Mouse (Mus musculus) central nervous system, embryonic 11.5 days (tissue): ENCODE results near the gene Zbtb8os. TPM values are rescaled to one million over a fixed set of nuclear protein-coding genes. Genes with fewer than 3 reads are reported as not detected.

ENCODE experiments used
- polyA plus RNA-seq: library from polyadenylated mRNA; depleted of rRNA; stranded (reverse); fragments of >200 nt; gene quantifications from 2 replicates; pipeline ENCODE4 v1.2.3, GENCODE M21; 2012; rRNA removed

The Zbtb8os gene
- 48.8 and 55.3 TPM in 2 replicates for polyA plus RNA-seq

DNA sequence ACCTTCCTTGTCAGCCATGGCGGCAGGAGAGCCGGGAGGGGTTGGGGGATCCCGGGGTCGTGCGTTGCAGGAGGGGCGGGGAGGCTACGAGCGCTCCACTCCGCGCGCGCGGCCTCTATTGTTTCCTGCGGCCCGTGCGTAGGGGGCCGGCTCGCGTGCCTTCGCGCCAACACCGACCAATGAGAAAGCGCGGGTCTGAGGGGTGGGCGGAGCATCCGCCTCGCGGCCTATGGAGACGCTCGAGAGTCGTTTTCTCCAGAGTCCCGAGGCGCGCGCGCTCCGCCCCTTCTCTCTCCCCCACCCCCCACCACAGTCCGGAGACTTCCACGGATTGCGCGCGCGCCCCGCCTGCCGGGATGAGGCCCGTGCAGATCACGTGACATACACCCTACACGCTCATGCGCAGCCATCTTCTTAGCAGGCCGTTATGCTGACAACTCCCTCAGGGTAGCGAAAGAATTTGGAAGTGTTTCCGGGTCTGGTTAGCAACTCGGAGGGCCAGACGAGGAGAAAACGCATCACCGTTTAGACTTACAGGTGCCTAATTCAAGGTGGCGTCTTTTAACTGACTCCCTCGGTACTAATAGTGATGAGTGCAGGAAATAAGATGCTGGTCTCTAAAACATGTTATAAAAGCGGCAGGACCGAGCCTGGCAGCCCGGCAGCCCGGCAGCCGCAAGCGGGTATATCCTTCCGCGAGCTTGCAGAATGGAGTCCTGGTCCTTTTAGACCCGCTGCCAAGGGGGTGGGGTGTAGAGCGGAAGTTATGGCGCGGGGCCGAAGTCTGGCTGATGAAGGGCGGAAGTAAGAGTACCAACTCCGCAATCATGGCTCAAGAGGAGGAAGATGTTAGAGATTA is at the start of gene Zbtb8os, which contains the start of gene Rbbp4:
Gene Zbtb8os, plus strand, starts transcription at position 480 of the 859 bp plus-strand sequence.
Gene Rbbp4, minus strand, starts transcription at position 155 of the 859 bp plus-strand sequence.

DNA sequence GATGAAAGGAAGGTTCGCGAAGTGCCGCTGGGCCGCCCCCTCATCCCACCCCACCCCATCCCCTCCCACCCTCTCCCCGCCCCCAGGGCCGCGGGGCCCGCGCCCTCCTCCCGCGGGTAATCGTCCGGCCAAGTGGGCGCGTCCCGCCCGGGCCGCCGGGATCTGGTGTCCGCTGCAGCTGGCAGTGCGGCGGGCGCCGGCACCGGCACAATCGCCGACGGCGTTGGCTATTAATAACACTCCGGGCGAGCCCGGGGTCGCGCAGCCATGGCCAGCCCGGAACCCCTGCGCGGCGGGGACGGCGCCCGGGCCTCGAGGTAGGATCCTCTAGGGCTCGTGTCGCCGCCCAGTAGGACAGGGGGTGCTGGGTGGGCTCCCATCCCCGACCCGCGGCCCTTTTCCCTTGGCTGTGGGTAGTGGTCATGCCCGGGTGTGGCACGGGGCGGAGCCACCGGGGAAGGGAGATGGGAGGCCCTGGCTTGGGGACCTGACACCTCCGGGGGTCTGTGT is 48.0 kb upstream of the Zbtb8os start, which contains the start of gene Sync:
Gene Sync, plus strand, starts transcription at position 146 of the 510 bp plus-strand sequence.

DNA sequence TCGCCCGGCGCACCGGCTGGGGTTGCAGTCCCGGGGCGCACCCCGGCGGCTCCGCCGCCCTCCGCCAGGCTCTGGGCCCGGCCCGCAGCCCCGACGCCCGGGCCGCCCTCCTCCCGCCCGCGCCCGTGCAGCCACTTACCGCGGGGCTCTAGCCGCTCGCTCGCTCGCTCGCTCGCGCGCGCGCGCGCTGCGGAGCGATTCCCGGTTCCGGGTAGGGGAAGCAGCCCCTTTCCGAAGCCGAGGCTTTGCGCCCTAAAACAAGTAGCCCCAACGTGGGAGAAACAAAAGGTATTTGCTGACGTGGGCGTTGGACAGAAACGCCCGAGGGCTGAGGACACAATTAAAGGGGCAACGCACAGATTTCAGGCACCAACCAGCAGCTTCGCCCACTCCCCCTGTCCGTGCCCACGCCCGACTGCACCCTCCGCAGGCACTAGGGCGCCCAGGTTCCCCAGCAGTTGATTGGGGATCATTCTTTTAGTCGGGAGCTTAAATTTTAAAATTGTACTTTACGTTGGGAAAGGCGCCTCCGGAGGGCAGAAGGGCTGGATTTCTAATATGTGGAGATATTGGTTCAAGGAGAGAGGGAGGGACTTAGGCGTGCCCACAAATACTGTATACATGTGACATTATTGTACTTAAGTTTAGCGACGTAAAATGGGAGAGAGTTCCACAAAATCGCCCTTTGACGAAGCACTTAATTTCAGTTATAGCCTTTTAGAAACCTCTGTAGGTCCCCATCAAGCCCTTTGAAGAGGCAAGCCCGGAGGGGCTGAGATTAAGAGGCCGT is 42.3 kb downstream of the Zbtb8os start, which contains the start of gene Zbtb8a:
Gene Zbtb8a, minus strand, starts transcription at position 516 of the 790 bp plus-strand sequence.

Other genes with a start within 250 kb of the Zbtb8os start
- gene Tmem54, start 230.1 kb upstream of the Zbtb8os start, polyA plus RNA-seq, result 1.0 and 2.0 TPM in 2 replicates
- gene Hpca, start 213.7 kb upstream of the Zbtb8os start, polyA plus RNA-seq, result 6.5 and 7.7 TPM in 2 replicates
- gene Fndc5, start 198.7 kb upstream of the Zbtb8os start, polyA plus RNA-seq, result 1.4 and 10.3 TPM in 2 replicates
- gene S100pbp, start 146.0 kb upstream of the Zbtb8os start, polyA plus RNA-seq, result 31.1 and 49.6 TPM in 2 replicates
- gene Yars, start 145.9 kb upstream of the Zbtb8os start, polyA plus RNA-seq, result 58.1 and 81.0 TPM in 2 replicates
- 6.8 and 8.1 TPM in 2 replicates for gene C77080, start 74.3 kb upstream of the Zbtb8os start, polyA plus RNA-seq
- gene Sync, start 48.1 kb upstream of the Zbtb8os start, polyA plus RNA-seq, result 0.55 and 0.98 TPM in 2 replicates
- 203 and 212 TPM in 2 replicates for gene Rbbp4, start 325 bp upstream of the Zbtb8os start, polyA plus RNA-seq
- 8.9 and 10.6 TPM in 2 replicates for gene Zbtb8a, start 42.4 kb downstream of the Zbtb8os start, polyA plus RNA-seq
- 1.3 and 1.8 TPM in 2 replicates for gene Zbtb8b, start 105.2 kb downstream of the Zbtb8os start, polyA plus RNA-seq
- 22.8 and 26.0 TPM in 2 replicates for gene Bsdc1, start 125.9 kb downstream of the Zbtb8os start, polyA plus RNA-seq
- gene Tssk3, start 155.3 kb downstream of the Zbtb8os start, polyA plus RNA-seq, result not detected in 2 replicates
- 0.17 TPM in 1 of 2 replicates, not detected in the other for gene Fam229a, start 155.5 kb downstream of the Zbtb8os start, polyA plus RNA-seq
- gene Marcksl1, start 177.9 kb downstream of the Zbtb8os start, polyA plus RNA-seq, result 1,168 and 1,436 TPM in 2 replicates
- 200 and 249 TPM in 2 replicates for gene Hdac1, start 207.0 kb downstream of the Zbtb8os start, polyA plus RNA-seq
- 9.3 and 10.9 TPM in 2 replicates for gene Lck, start 237.9 kb downstream of the Zbtb8os start, polyA plus RNA-seq
- gene Fam167b, start 242.9 kb downstream of the Zbtb8os start, polyA plus RNA-seq, result 2.1 and 2.6 TPM in 2 replicates